Mouse (Mus musculus): Measurements from ENCODE around the gene Ube2u. TPM values are rescaled to one million over a fixed set of nuclear protein-coding genes. Genes with fewer than 3 reads are reported as not detected.
A peak's percentile ranks its signal among the peaks of the same experiment; 100 is the strongest.

Ube2u gene
- polyA plus RNA-seq, 1 experiment from 2014 or later = 0.08 TPM

- no peak overlapping the region for H3K9ac ChIP-seq (ENCODE audit: low read length)
- ATAC-seq (ENCODE audit: low FRiP score, low TSS enrichment) = peak; percentile 61
Observed at GRCm38 (mm10) chr4:100527554-100528001, 48.9 kb downstream of the Ube2u start.

GRCm38 (mm10) chr4:100533607-100534006, 55.0 kb downstream of the Ube2u start:
- H3K9me3 ChIP-seq (ENCODE audit: control insufficient read depth, low read length) = no peaks in the 10 kb centered on the region
- ATAC-seq (ENCODE audit: low FRiP score, low TSS enrichment) = no peak
- TF ChIP-seq CTCF (IDR thresholded peaks at IDR 0.05; ENCODE audit: low read depth) (peak; percentile 78), EP300 (optimal IDR thresholded peaks at IDR 0.05) (no peak)
- no peaks in the 10 kb centered on the region for H3K36me3 ChIP-seq (ENCODE audit: control insufficient read depth, insufficient read depth, low read length)
- no peaks in the 10 kb centered on the region for H3K27me3 ChIP-seq (ENCODE audit: control insufficient read depth, insufficient read depth, low read length)
- 64% methylated on average over 6 of the region's 6 CpGs for WGBS
- no peak overlapping the region for H3K4me2 ChIP-seq (replicated peaks; ENCODE audit: low read depth)
- H3K4me3 ChIP-seq (ENCODE audit: low read depth, low read length) = no peak overlapping the region
- DNase-seq (ENCODE audit: low spot score) = no peak
- H3K9ac ChIP-seq (ENCODE audit: low read length) = no peak overlapping the region
- H3K27ac ChIP-seq (replicated peaks) = no peak overlapping the region
- no peaks in the 10 kb centered on the region for H3K4me1 ChIP-seq (replicated peaks; ENCODE audit: control insufficient read depth, insufficient read depth)

More at GRCm38 (mm10) chr4:100527554-100528001, 48.9 kb downstream of the Ube2u start:
- Histone ChIP-seq H3K4me3 (ENCODE audit: low read depth, low read length) (no peak overlapping the region), H3K4me1 (replicated peaks; ENCODE audit: control insufficient read depth, insufficient read depth) (no peaks in the 10 kb centered on the region), H3K9me3 (ENCODE audit: control insufficient read depth, low read length) (no peaks in the 10 kb centered on the region), H3K36me3 (ENCODE audit: control insufficient read depth, insufficient read depth, low read length) (no peaks in the 10 kb centered on the region), H3K27ac (replicated peaks) (no peak overlapping the region), H3K27me3 (ENCODE audit: control insufficient read depth, insufficient read depth, low read length) (no peaks in the 10 kb centered on the region), H3K4me2 (replicated peaks; ENCODE audit: low read depth) (peak overlapping the region; percentile 51)
- WGBS = 12% methylated on average over 15 of the region's 15 CpGs
- TF ChIP-seq CTCF (IDR thresholded peaks at IDR 0.05; ENCODE audit: low read depth) (peak; percentile 19; the same call in 1 of the 2 replicates), EP300 (optimal IDR thresholded peaks at IDR 0.05) (no peak)
- DNase-seq (ENCODE audit: low spot score) = peak; percentile 47

- Histone ChIP-seq H3K4me3 (ENCODE audit: low read depth, low read length) (no peak overlapping the region), H3K4me2 (replicated peaks; ENCODE audit: low read depth) (no peak overlapping the region), H3K27me3 (ENCODE audit: control insufficient read depth, insufficient read depth, low read length) (no peaks in the 10 kb centered on the region), H3K9me3 (ENCODE audit: control insufficient read depth, low read length) (no peaks in the 10 kb centered on the region), H3K27ac (replicated peaks) (no peak overlapping the region), H3K36me3 (ENCODE audit: control insufficient read depth, insufficient read depth, low read length) (no peaks in the 10 kb centered on the region), H3K4me1 (replicated peaks; ENCODE audit: control insufficient read depth, insufficient read depth) (no peaks in the 10 kb centered on the region), H3K9ac (ENCODE audit: low read length) (no peak overlapping the region)
- ATAC-seq (ENCODE audit: low FRiP score, low TSS enrichment) (no peak), DNase-seq (ENCODE audit: low spot score) (no peak)
- TF ChIP-seq EP300 (optimal IDR thresholded peaks at IDR 0.05) (no peak), CTCF (IDR thresholded peaks at IDR 0.05; ENCODE audit: low read depth) (no peak)
- 78% methylated on average over 3 of the region's 3 CpGs for WGBS
Observed at GRCm38 (mm10) chr4:100534946-100535345, 56.3 kb downstream of the Ube2u start.

- 2% methylated on average over 3 of the region's 3 CpGs for WGBS
- no peak overlapping the region for H3K4me3 ChIP-seq (ENCODE audit: low read depth, low read length)
- no peaks in the 10 kb centered on the region for H3K4me1 ChIP-seq (replicated peaks; ENCODE audit: control insufficient read depth, insufficient read depth)
- H3K9me3 ChIP-seq (ENCODE audit: control insufficient read depth, low read length) = no peaks in the 10 kb centered on the region
- no peak overlapping the region for H3K27ac ChIP-seq (replicated peaks)
- no peak overlapping the region for H3K4me2 ChIP-seq (replicated peaks; ENCODE audit: low read depth)
- H3K36me3 ChIP-seq (ENCODE audit: control insufficient read depth, insufficient read depth, low read length) = no peaks in the 10 kb centered on the region
- TF ChIP-seq CTCF (IDR thresholded peaks at IDR 0.05; ENCODE audit: low read depth) (peak; percentile 88), EP300 (optimal IDR thresholded peaks at IDR 0.05) (no peak)
- no peak overlapping the region for H3K9ac ChIP-seq (ENCODE audit: low read length)
- DNase-seq (ENCODE audit: low spot score) (no peak), ATAC-seq (ENCODE audit: low FRiP score, low TSS enrichment) (no peak)
- no peaks in the 10 kb centered on the region for H3K27me3 ChIP-seq (ENCODE audit: control insufficient read depth, insufficient read depth, low read length)
Observed at GRCm38 (mm10) chr4:100537898-100538297, 59.2 kb downstream of the Ube2u start.

GRCm38 (mm10) chr4:100539483-100539882, 60.8 kb downstream of the Ube2u start:
- ATAC-seq (ENCODE audit: low FRiP score, low TSS enrichment) = peak; percentile 87
- whole genome bisulfite sequencing = 52% methylated on average over 3 of the region's 3 CpGs
- Histone ChIP-seq H3K9ac (ENCODE audit: low read length) (0 out of 2 replicates have a peak overlapping the region, but pooled peaks have one; percentile 18), H3K4me2 (replicated peaks; ENCODE audit: low read depth) (no peak overlapping the region), H3K4me3 (ENCODE audit: low read depth, low read length) (no peak overlapping the region), H3K27ac (replicated peaks) (no peak overlapping the region), H3K4me1 (replicated peaks; ENCODE audit: control insufficient read depth, insufficient read depth) (no peaks in the 10 kb centered on the region), H3K9me3 (ENCODE audit: control insufficient read depth, low read length) (no peaks in the 10 kb centered on the region), H3K27me3 (ENCODE audit: control insufficient read depth, insufficient read depth, low read length) (no peaks in the 10 kb centered on the region), H3K36me3 (ENCODE audit: control insufficient read depth, insufficient read depth, low read length) (no peaks in the 10 kb centered on the region)
- DNase-seq (ENCODE audit: low spot score) = peak; percentile 46
- no peak for TF ChIP-seq CTCF (IDR thresholded peaks at IDR 0.05; ENCODE audit: low read depth)
- no peak for TF ChIP-seq EP300 (optimal IDR thresholded peaks at IDR 0.05)

- no peak overlapping the region for H3K4me3 ChIP-seq (ENCODE audit: low read depth, low read length)
- DNase-seq (ENCODE audit: low spot score) (no peak), ATAC-seq (ENCODE audit: low FRiP score, low TSS enrichment) (no peak)
- H3K36me3 ChIP-seq (ENCODE audit: control insufficient read depth, insufficient read depth, low read length) = no peaks in the 10 kb centered on the region
- no peak overlapping the region for H3K4me2 ChIP-seq (replicated peaks; ENCODE audit: low read depth)
- no peaks in the 10 kb centered on the region for H3K27me3 ChIP-seq (ENCODE audit: control insufficient read depth, insufficient read depth, low read length)
- 44% methylated on average over 4 of the region's 4 CpGs for WGBS
- TF ChIP-seq CTCF (IDR thresholded peaks at IDR 0.05; ENCODE audit: low read depth) (no peak), EP300 (optimal IDR thresholded peaks at IDR 0.05) (no peak)
- no peak overlapping the region for H3K9ac ChIP-seq (ENCODE audit: low read length)
- no peak overlapping the region for H3K27ac ChIP-seq (replicated peaks)
- H3K9me3 ChIP-seq (ENCODE audit: control insufficient read depth, low read length) = no peaks in the 10 kb centered on the region
- no peaks in the 10 kb centered on the region for H3K4me1 ChIP-seq (replicated peaks; ENCODE audit: control insufficient read depth, insufficient read depth)
Observed at GRCm38 (mm10) chr4:100547905-100548304, 69.3 kb downstream of the Ube2u start.
